Mouse (Mus musculus): ENCODE results near the gene Olfr559.

- TF ChIP-seq GATA1 (IDR thresholded peaks at IDR 0.05; ENCODE audit: low read length) (no peak), TAL1 (IDR thresholded peaks at IDR 0.05; ENCODE audit: low read length) (no peak)
Observed at GRCm38 (mm10) chr7:102676225-102676624, 51.1 kb downstream of the Olfr559 start.
